Mouse (Mus musculus) heart, postnatal 0 days (tissue): ENCODE measurements around the gene Faf1.

ENCODE experiments used
- CTCF ChIP-seq: IDR thresholded peaks from 2 replicates; pipeline ENCODE4 v1.5.1; 2016; ENCODE audit warnings: antibody characterized with exemption, control low read depth, low read depth
- EP300 ChIP-seq: IDR thresholded peaks from 2 replicates; pipeline ENCODE4 v1.6.1; 2016; ENCODE audit warnings: antibody characterized with exemption, low read depth

DNA sequence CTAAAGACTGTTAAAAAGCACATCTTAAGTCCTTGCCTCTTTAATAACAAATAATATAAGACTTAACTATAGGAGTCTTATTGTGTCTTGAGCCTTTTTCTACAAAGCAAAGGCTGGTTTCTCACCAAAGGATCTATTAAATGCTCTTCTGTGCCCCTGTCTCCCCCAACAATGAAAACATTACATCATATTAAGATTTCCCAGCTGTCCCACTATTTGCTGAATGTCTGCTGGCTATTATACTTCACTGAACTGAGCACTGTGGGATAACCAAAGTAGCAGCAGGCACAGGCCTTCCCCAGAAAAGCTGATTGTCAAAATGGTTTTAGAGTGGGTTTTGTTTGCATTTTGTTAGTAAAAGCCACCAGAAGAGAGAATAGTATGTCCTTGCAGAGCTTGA lies 262.9 kb downstream of the Faf1 start:
- TF ChIP-seq CTCF (no peak), EP300 (no peak)
